ENCODE assay signal across 32 mouse cellular contexts in genomic region chr5:149474701-149475468, GRCm38 (mm10). TPM values are rescaled to one million over a fixed set of nuclear protein-coding genes. Genes with fewer than 3 reads are reported as not detected.
A peak's percentile ranks its signal among the peaks of the same experiment; 100 is the strongest.
DNase-seq lines count a peak whose midpoint lies in the region; ATAC-seq lines count a peak whose summit lies in the region.
"Had no signal": no experiment of that assay in that cellular context is flagged by ENCODE, and none has a peak within 500 bp of the region (broad histone marks: within the 10 kb centered on the region; RNA-seq: fewer than 3 reads in every experiment).

No protein-coding gene starts in this region.

- ATAC-seq in forebrain, embryonic 13.5 days: peak; percentile 33; the same call in 1 of the 2 replicates
- ATAC-seq in forebrain, embryonic 11.5 days (replicated peaks; ENCODE audit: low FRiP score): no peak
- ATAC-seq in forebrain, embryonic 16.5 days: peak; percentile 63
- ATAC-seq in granulocyte monocyte progenitor cell, adult 5-6 weeks (replicated peaks; ENCODE audit: poor library complexity, severe bottlenecking): no peak
- ATAC-seq: intestine, embryonic 16.5 days had no signal

- H3K36me3 ChIP-seq in forebrain, embryonic 13.5 days (ENCODE audit: poor library complexity, severe bottlenecking): no peaks in the 10 kb centered on the region
- H3K36me3 ChIP-seq in forebrain, embryonic 11.5 days (ENCODE audit: control insufficient read depth, insufficient read depth, low read length): no peaks in the 10 kb centered on the region
- H3K36me3 ChIP-seq in forebrain, embryonic 16.5 days (ENCODE audit: control insufficient read depth, insufficient read depth): no peaks in the 10 kb centered on the region
- H3K36me3 ChIP-seq: embryonic facial prominence, embryonic 10.5 days; embryonic facial prominence, embryonic 15.5 days; heart, embryonic 10.5 days; heart, embryonic 15.5 days; limb, embryonic 10.5 days; limb, embryonic 15.5 days; liver, embryonic 13.5 days; neural tube, embryonic 15.5 days had no signal

- H3K4me2 ChIP-seq in forebrain, embryonic 13.5 days: no peak overlapping the region
- H3K4me2 ChIP-seq in forebrain, embryonic 11.5 days (ENCODE audit: low read depth, low read length, severe bottlenecking): no peak overlapping the region
- H3K4me2 ChIP-seq in forebrain, embryonic 16.5 days (ENCODE audit: low read length): no peak overlapping the region
- H3K4me2 ChIP-seq: embryonic facial prominence, embryonic 15.5 days; heart, embryonic 15.5 days; limb, embryonic 15.5 days; liver, embryonic 13.5 days; lung, embryonic 14.5 days; neural tube, embryonic 15.5 days had no signal

- no peak overlapping the region for H3K4me3 ChIP-seq in forebrain, embryonic 13.5 days
- H3K4me3 ChIP-seq in forebrain, embryonic 11.5 days (ENCODE audit: low read depth, low read length): no peak overlapping the region
- no peak overlapping the region for H3K4me3 ChIP-seq in forebrain, embryonic 16.5 days (replicated peaks; ENCODE audit: low read length)
- H3K4me3 ChIP-seq: embryonic facial prominence, embryonic 10.5 days; embryonic facial prominence, embryonic 15.5 days; gastrocnemius, adult 2 months; heart, embryonic 10.5 days; heart, embryonic 15.5 days; limb, embryonic 10.5 days; limb, embryonic 15.5 days; liver, embryonic 13.5 days; neural tube, embryonic 15.5 days had no signal

- no peaks in the 10 kb centered on the region for H3K27me3 ChIP-seq in forebrain, embryonic 13.5 days
- H3K27me3 ChIP-seq in forebrain, embryonic 11.5 days (ENCODE audit: control insufficient read depth, insufficient read depth, low read length): no peaks in the 10 kb centered on the region
- no peaks in the 10 kb centered on the region for H3K27me3 ChIP-seq in forebrain, embryonic 16.5 days (replicated peaks; ENCODE audit: control insufficient read depth, insufficient read depth, low read length)
- H3K27me3 ChIP-seq: embryonic facial prominence, embryonic 15.5 days; heart, embryonic 15.5 days; limb, embryonic 15.5 days; liver, embryonic 13.5 days; neural tube, embryonic 15.5 days had no signal

- no peak for DNase-seq in forebrain, embryonic 11.5 days (ENCODE audit: low spot score)
- peak; percentile 27 for DNase-seq in lung, postnatal 36 days
- no peak for DNase-seq in lung, postnatal 25 days (ENCODE audit: low spot score)
- DNase-seq in R1 (ENCODE audit: low read depth, low spot score): peak; percentile 30
- no peak for DNase-seq in kidney, adult 11 months
- DNase-seq: adrenal gland, adult 8-10 months; cerebellum, adult 8-10 months; cerebellum, postnatal 25 days; gastrocnemius, adult 2 months; kidney, adult 9 months; kidney, postnatal 10 days; layer of hippocampus, adult 9-11 months; liver, embryonic 13.5 days; lung, embryonic 14.5 days; right cerebral cortex, postnatal 25 days had no signal

- no peaks in the 10 kb centered on the region for H3K4me1 ChIP-seq in forebrain, embryonic 13.5 days
- no peaks in the 10 kb centered on the region for H3K4me1 ChIP-seq in forebrain, embryonic 11.5 days (replicated peaks; ENCODE audit: control insufficient read depth, insufficient read depth, low read length)
- no peaks in the 10 kb centered on the region for H3K4me1 ChIP-seq in forebrain, embryonic 16.5 days (replicated peaks; ENCODE audit: control insufficient read depth, insufficient read depth, low read length)
- H3K4me1 ChIP-seq: embryonic facial prominence, embryonic 10.5 days; embryonic facial prominence, embryonic 15.5 days; heart, embryonic 15.5 days; limb, embryonic 10.5 days; limb, embryonic 15.5 days; liver, embryonic 13.5 days; neural tube, embryonic 15.5 days had no signal

- peak overlapping the region; percentile 19; the same call in 1 of the 2 replicates for H3K27ac ChIP-seq in forebrain, embryonic 13.5 days
- H3K27ac ChIP-seq in forebrain, embryonic 11.5 days (ENCODE audit: low read depth, low read length): no peak overlapping the region
- H3K27ac ChIP-seq in forebrain, embryonic 16.5 days (ENCODE audit: low read length): 0 out of 2 replicates have a peak overlapping the region, but pooled peaks have one; percentile 1
- H3K27ac ChIP-seq: embryonic facial prominence, embryonic 10.5 days; embryonic facial prominence, embryonic 15.5 days; gastrocnemius, adult 2 months; heart, embryonic 10.5 days; heart, embryonic 15.5 days; limb, embryonic 10.5 days; limb, embryonic 15.5 days; liver, embryonic 13.5 days; macrophage; neural tube, embryonic 15.5 days; stomach, postnatal 0 days had no signal

- peaks cover 8% of the 10 kb centered on the region for H3K9me3 ChIP-seq in forebrain, embryonic 13.5 days (replicated peaks)
- H3K9me3 ChIP-seq in forebrain, embryonic 11.5 days (ENCODE audit: control insufficient read depth, low read length): peaks cover 4% of the 10 kb centered on the region; the same call in 1 of the 2 replicates
- H3K9me3 ChIP-seq in forebrain, embryonic 16.5 days (ENCODE audit: control insufficient read depth, low read length): peaks cover 6% of the 10 kb centered on the region; the same call in 1 of the 2 replicates
- H3K9me3 ChIP-seq: embryonic facial prominence, embryonic 15.5 days; limb, embryonic 10.5 days; limb, embryonic 15.5 days; liver, embryonic 13.5 days; neural tube, embryonic 15.5 days had no signal

- H3K9ac ChIP-seq in forebrain, embryonic 13.5 days: no peak overlapping the region
- H3K9ac ChIP-seq in forebrain, embryonic 11.5 days (ENCODE audit: low read length): no peak overlapping the region
- no peak overlapping the region for H3K9ac ChIP-seq in forebrain, embryonic 16.5 days (replicated peaks; ENCODE audit: low read depth, low read length)
- H3K9ac ChIP-seq: embryonic facial prominence, embryonic 15.5 days; heart, embryonic 15.5 days; limb, embryonic 15.5 days; liver, embryonic 13.5 days; lung, embryonic 14.5 days; neural tube, embryonic 15.5 days had no signal

- 80% methylated on average over 16 of the region's 16 CpGs for WGBS in forebrain, embryonic 13.5 days
- WGBS in forebrain, embryonic 11.5 days: 88% methylated on average over 16 of the region's 16 CpGs
- 63% methylated on average over 16 of the region's 16 CpGs for WGBS in forebrain, embryonic 16.5 days

RNA-seq across cellular contexts. Expression of gene Tex26, which starts 35.4 kb away (rescaled TPM):
- polyA plus RNA-seq in forebrain, embryonic 13.5 days (2015; fragmentation: Nextera tagmentation; extraction: Ambion mirVana): 2.2 and 3.1 TPM in 2 replicates
- 1.6 and 1.7 TPM in 2 replicates for polyA plus RNA-seq in forebrain, embryonic 11.5 days (2014; fragmentation: Nextera tagmentation; extraction: Ambion mirVana)
- 1.1 and 1.3 TPM in 2 replicates for polyA plus RNA-seq in forebrain, embryonic 16.5 days (2015; fragmentation: Nextera tagmentation; extraction: Ambion mirVana)
- total RNA-seq in granulocyte monocyte progenitor cell, adult 5-6 weeks (2014; fragmentation: Nextera tagmentation): not detected in 2 replicates
- total RNA-seq in granulocyte monocyte progenitor cell, adult 5-6 weeks (2017): 0.98 TPM in 1 of 2 replicates, not detected in the other
- total RNA-seq: adrenal gland, adult 8-10 months; gastrocnemius, adult 2 months; heart, postnatal 25 days; megakaryocyte-erythroid progenitor cell, adult 5-6 weeks had no signal
- polyA plus RNA-seq: macrophage had no signal

RNA-seq across cellular contexts. Expression of gene Wdr95, which starts 53.6 kb away (rescaled TPM):
- polyA plus RNA-seq in forebrain, embryonic 13.5 days (2015; fragmentation: Nextera tagmentation; extraction: Ambion mirVana): 0.41 and 0.68 TPM in 2 replicates
- 0.24 and 0.73 TPM in 2 replicates for polyA plus RNA-seq in forebrain, embryonic 11.5 days (2014; fragmentation: Nextera tagmentation; extraction: Ambion mirVana)
- polyA plus RNA-seq in forebrain, embryonic 16.5 days (2015; fragmentation: Nextera tagmentation; extraction: Ambion mirVana): 0.14 and 0.19 TPM in 2 replicates
- total RNA-seq in granulocyte monocyte progenitor cell, adult 5-6 weeks (2014; fragmentation: Nextera tagmentation): not detected in 2 replicates
- total RNA-seq in granulocyte monocyte progenitor cell, adult 5-6 weeks (2017): not detected in 2 replicates
- total RNA-seq: adrenal gland, postnatal 4 days; heart, postnatal 25 days; megakaryocyte-erythroid progenitor cell, adult 5-6 weeks had no signal
- polyA plus RNA-seq: embryonic facial prominence, embryonic 10.5 days; heart, embryonic 10.5 days; heart, embryonic 15.5 days; hindbrain, embryonic 11.5 days; intestine, embryonic 16.5 days; limb, embryonic 10.5 days; liver, embryonic 13.5 days; lung, embryonic 14.5 days; macrophage; stomach, postnatal 0 days had no signal

Comparison
In these comparisons a context has a peak if more than half of its experiments do, and no peak if none do; other contexts are left out.
1. ATAC-seq: peak in forebrain, embryonic 13.5 days (single experiment) and forebrain, embryonic 16.5 days (single experiment); none in forebrain, embryonic 11.5 days (single experiment) and granulocyte monocyte progenitor cell, adult 5-6 weeks (single experiment).
2. DNase-seq: peak in lung, postnatal 36 days (single experiment) and R1 (single experiment); none in forebrain, embryonic 11.5 days (single experiment), lung, postnatal 25 days (single experiment) and kidney, adult 11 months (single experiment).